Mouse (Mus musculus) cortical plate, adult 2 months (tissue): ENCODE results near the gene Apol10b.
"Not testable (repeated sequence)": the region's sequence is repeated elsewhere in the genome, so short reads cannot be mapped to it uniquely, and the experiment has no call there.

Experiments used
- CTCF ChIP-seq: fragments of 200-500 bp; IDR thresholded peaks from 2 replicates; pipeline ENCODE4 v1.5.1; 2011; ENCODE audit warnings: mild to moderate bottlenecking, control low read depth, low read length; ENCODE audit not compliant: insufficient read depth; ENCODE audit errors: extremely low read depth
- POLR2A ChIP-seq: fragments of 200-500 bp; IDR thresholded peaks from 2 replicates; pipeline ENCODE4 v1.6.1; 2011; ENCODE audit warnings: mild to moderate bottlenecking, low read length, control low read depth; ENCODE audit not compliant: insufficient read depth; ENCODE audit errors: extremely low read depth

DNA sequence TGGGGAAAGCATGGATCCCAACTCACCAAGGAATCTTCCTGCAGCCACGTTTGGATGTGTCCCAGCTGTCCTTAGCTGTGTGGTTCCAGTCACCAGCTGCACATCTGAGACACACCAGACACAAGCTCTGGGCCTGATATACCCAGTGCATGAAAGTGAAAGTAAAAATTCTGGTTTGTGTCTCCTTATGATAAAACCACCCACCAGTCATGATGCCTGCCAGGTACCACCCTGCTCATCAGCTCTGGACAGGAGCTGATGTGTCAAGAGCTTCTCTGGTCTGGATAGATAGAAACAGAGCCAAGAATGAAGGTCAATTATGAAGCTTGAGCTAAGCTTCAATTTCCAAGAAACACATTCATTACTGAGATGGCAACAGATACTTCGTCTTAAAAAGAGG, 47.3 kb upstream of the Apol10b start, which contains the start of gene Apol11b:
- TF ChIP-seq CTCF, POLR2A: not testable (repeated sequence)
